Mouse (Mus musculus) CH12.LX (cell line): ENCODE results near the gene Stk10.

Source experiments
- CHD1 ChIP-seq: IDR thresholded peaks from 2 replicates; pipeline ENCODE4 v1.6.1; 2012; ENCODE audit warnings: low read depth, low read length, improper control_type of control experiment, inconsistent platforms
- CTCF ChIP-seq, 2 experiments: IDR thresholded peaks in 1 of 2; conservative IDR thresholded peaks in 1 of 2; 2 replicates each; pipeline ENCODE4 v1.5.1; 2011 to 2012; ENCODE audit warnings: low read depth in 2 of 2, low read length in 2 of 2, improper control_type of control experiment in 1 of 2, inconsistent platforms in 1 of 2, mild to moderate bottlenecking in 1 of 2, moderate library complexity in 1 of 2
- EP300 ChIP-seq: IDR thresholded peaks from 2 replicates; pipeline ENCODE4 v1.6.1; 2011; ENCODE audit warnings: low read length, improper control_type of control experiment
- KAT2A ChIP-seq: IDR thresholded peaks from 2 replicates; pipeline ENCODE4 v1.6.1; 2012; ENCODE audit warnings: low read length, improper control_type of control experiment, inconsistent platforms; ENCODE audit not compliant: insufficient replicate concordance
- POLR2A ChIP-seq: IDR thresholded peaks from 2 replicates; pipeline ENCODE4 v1.6.1; 2011; ENCODE audit warnings: low read depth, mild to moderate bottlenecking, improper control_type of control experiment, low read length
- ZMIZ1 ChIP-seq: IDR thresholded peaks from 2 replicates; pipeline ENCODE4 v1.6.1; 2012; ENCODE audit warnings: low read depth, mild to moderate bottlenecking, inconsistent platforms, low read length, improper control_type of control experiment

GRCm38 (mm10) chr11:32524122-32524920 lies 8.8 kb upstream of the Stk10 start:
- TF ChIP-seq CTCF (conservative IDR thresholded peaks at IDR 0.05 in 1 of 2, IDR thresholded peaks at IDR 0.05 in 1 of 2; ENCODE audit: low read depth in 2 of 2, low read length in 2 of 2) (no peak), POLR2A (no peak), KAT2A (no peak), EP300 (peak; percentile 42; the same call in 1 of the 2 replicates), ZMIZ1 (no peak), CHD1 (no peak)
